Mouse (Mus musculus) embryonic facial prominence, embryonic 15.5 days (tissue): ENCODE measurements at regions not wholly inside any gene's neighbourhood (a gene's known extent, or its start where the extent isn't known, plus 50 kb on each side); places are given as distances from the start of the nearest gene placed in this dataset.

Source experiments
- ATAC-seq: fragments of 200-750 bp; cut with Nextera tagmentation; 2 replicates; pipeline ENCODE4 v1.8.0; 2017; ENCODE audit warnings: low read depth, moderate TSS enrichment; ENCODE audit not compliant: insufficient number of reproducible peaks, low FRiP score, low TSS enrichment
- H3K27ac ChIP-seq: fragments of 300-500 bp; sonication (generic); replicated peaks from 2 replicates; pipeline ENCODE4 v1.5.1; 2015; ENCODE audit warnings: mild to moderate bottlenecking, inconsistent platforms
- H3K27me3 ChIP-seq: fragments of 300-500 bp; sonication (generic); 2 replicates; pipeline ENCODE4 v1.6.1; 2015; ENCODE audit warnings: inconsistent platforms
- H3K36me3 ChIP-seq: fragments of 300-500 bp; sonication (generic); 2 replicates; pipeline ENCODE4 v1.6.1; 2015; ENCODE audit warnings: mild to moderate bottlenecking, inconsistent platforms
- H3K4me1 ChIP-seq: fragments of 300-500 bp; sonication (generic); 2 replicates; pipeline ENCODE4 v1.6.1; 2015; ENCODE audit warnings: inconsistent platforms
- H3K4me2 ChIP-seq: fragments of 300-500 bp; sonication (generic); replicated peaks from 2 replicates; pipeline ENCODE4 v1.6.1; 2015; ENCODE audit warnings: mild to moderate bottlenecking, inconsistent platforms
- H3K4me3 ChIP-seq: fragments of 300-500 bp; sonication (generic); replicated peaks from 2 replicates; pipeline ENCODE4 v1.5.1; 2015; ENCODE audit warnings: mild to moderate bottlenecking, inconsistent platforms
- H3K9ac ChIP-seq: fragments of 300-500 bp; sonication (generic); 2 replicates; pipeline ENCODE4 v1.6.1; 2015; ENCODE audit warnings: inconsistent platforms
- H3K9me3 ChIP-seq: fragments of 300-500 bp; sonication (generic); replicated peaks from 2 replicates; pipeline ENCODE4 v1.6.1; 2016; ENCODE audit warnings: inconsistent platforms
- WGBS: fragments of 180-500 bp; shearing (Covaris S2); methylation state at CpG from one replicate; pipeline ENCODE4 v1.1.7; 2015; 5-methylcytosine and 5-hydroxymethylcytosine counted together

DNA sequence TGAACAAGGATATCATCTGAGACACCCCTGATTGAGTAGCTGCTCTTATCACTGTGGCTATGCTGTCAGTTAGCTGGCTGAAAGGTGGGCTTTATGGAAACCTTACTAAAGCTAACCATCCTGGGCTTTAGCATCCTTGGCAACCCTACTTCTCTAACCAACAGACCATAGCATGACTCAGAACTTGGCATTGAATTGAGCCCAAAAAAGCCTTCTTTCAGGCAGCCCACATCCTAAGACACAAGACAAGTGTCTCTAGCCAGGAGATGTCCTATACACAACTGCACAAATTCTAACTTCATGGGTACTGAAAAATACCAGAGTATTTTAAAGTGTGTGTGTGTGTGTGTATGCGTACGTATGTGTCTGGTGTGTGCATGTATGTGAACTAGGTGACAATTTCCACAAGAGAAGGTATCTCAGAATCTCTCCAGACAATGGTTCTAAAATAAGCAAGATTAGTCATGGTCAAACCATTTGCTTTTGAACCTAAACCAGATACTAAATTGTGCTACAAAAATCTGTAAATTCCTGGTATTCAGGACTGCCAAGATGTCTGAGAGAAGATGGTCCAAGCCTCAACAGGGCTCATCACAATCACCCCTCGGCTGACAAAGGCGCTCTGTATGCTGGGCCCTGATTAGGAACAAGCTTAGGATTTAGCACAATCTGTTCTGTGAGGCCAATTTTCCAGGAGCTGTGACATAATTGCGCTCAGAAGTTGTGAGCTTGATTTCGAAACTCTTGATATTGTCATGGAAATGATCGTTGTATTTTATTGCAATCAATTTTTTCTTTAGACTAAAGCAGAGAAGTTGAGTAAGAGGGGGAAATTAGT, 126.2 kb downstream of the Cpeb2 start:
- Histone ChIP-seq H3K9ac (no peak overlapping the region), H3K9me3 (no peaks in the 10 kb centered on the region), H3K27ac (no peak overlapping the region), H3K4me3 (no peak overlapping the region), H3K4me1 (peaks cover 16% of the 10 kb centered on the region), H3K27me3 (no peaks in the 10 kb centered on the region), H3K36me3 (no peaks in the 10 kb centered on the region), H3K4me2 (no peak overlapping the region)
- ATAC-seq, result no peak
- WGBS, result 75% methylated on average over 7 of the region's 7 CpGs

DNA sequence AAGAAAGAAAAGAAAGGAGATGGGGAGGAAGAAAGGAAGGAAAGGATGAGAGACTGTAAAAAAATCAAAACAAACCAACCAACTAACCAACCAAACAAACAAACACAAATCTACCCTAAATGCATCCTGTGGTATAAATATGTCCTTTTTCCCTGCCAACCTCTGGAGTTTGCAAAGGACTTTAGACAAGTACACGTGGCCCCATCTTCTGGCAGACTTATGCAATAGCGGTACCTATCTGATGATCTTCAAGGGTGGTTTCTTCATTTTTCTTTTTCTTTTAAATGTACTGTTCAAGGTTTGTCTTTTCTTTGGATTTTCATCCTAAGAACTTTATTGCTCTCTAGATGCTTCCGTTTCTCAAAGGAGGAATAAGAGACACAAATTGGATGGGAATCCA, 127.3 kb downstream of the Cpeb2 start:
- Histone ChIP-seq H3K9ac (no peak overlapping the region), H3K4me1 (peaks cover 7% of the 10 kb centered on the region; the same call in 1 of the 2 replicates), H3K27me3 (no peaks in the 10 kb centered on the region), H3K27ac (no peak overlapping the region), H3K4me2 (no peak overlapping the region), H3K4me3 (no peak overlapping the region), H3K9me3 (no peaks in the 10 kb centered on the region), H3K36me3 (no peaks in the 10 kb centered on the region)
- ATAC-seq, result no peak
- 43% methylated on average over 3 of the region's 3 CpGs for WGBS

DNA sequence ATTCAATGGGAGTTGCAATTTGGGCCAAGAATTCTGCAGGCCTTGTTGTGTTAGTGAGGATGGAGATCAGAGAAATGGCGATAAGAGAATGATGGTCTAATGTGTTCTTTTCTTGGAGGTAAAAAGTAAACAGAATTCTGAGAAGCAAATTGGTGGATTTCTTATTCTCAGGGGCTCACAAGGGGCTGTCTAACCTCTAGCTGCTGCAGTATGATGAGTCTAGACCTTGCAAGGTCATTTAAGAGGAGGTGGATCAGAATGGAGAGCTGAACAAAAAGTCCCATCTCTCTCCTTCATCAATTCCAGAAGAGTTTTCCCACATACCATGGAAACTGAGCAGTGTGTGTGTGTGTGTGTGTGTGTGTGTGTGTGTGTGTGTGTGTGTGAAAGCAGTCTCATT, 128.1 kb downstream of the Cpeb2 start:
- Histone ChIP-seq H3K4me1 (no peaks in the 10 kb centered on the region), H3K36me3 (no peaks in the 10 kb centered on the region)
- WGBS, result 95% methylated on average over 1 of the region's 1 CpGs

DNA sequence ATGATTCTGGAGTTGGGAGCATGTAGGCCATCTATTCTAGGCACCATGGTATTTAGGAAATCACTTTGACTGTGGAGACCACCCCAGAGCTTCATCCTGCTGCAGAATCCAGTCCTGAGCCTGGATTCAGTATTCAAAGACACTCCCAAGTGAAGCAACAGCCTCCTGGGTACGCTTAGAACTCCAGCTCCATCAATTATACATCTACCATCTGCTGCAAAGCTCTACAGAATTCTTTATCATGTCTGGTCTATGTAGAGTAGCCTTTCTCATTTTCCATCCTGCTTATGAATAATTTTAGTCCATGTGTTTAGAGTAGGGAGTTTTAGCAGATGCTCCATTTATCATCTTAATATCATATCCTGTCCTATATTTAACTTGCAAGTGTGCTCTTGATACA, 139.4 kb downstream of the Cpeb2 start:
- no peak for ATAC-seq
- WGBS, result 74% methylated on average over 1 of the region's 1 CpGs

More for the DNA sequence above, 128.1 kb downstream of the Cpeb2 start:
- Histone ChIP-seq H3K27me3 (no peaks in the 10 kb centered on the region), H3K27ac (no peak overlapping the region), H3K9me3 (no peaks in the 10 kb centered on the region), H3K4me3 (no peak overlapping the region), H3K9ac (no peak overlapping the region), H3K4me2 (no peak overlapping the region)
- ATAC-seq, result no peak

DNA sequence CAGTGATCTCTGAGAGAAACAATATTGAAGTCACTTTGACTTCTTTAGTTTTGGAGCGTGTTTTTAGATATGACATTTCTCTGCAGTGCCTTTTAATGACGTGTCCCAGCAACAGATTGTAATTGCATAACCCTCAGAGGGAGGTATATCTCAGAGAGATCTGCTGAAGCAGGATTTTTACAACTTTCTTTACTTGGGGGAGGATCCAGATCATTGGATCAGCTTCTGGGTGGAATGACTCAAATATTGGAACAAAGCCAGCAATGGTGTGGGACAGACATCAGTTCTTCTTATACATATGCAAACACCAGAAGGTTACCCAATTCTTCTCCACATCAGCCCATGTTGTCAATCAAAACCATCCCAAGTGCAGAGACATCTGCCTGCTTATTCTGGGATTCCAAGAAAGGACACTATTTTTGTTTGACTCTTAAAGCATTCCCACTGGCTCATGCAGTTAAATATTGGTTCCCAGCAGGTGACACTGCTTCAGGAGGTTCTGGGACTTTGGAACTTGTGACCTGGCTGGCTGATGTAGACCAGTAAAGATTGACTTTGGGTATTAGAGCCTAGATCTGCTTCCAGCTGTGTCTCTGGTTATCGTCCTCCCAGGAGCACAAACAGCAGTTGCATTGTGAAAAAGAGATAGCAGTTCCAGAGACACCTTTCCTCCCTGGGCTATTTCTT, 130.5 kb upstream of the C1qtnf7 start:
- Histone ChIP-seq H3K9ac (no peak overlapping the region), H3K4me1 (no peaks in the 10 kb centered on the region), H3K27ac (no peak overlapping the region), H3K4me2 (no peak overlapping the region), H3K9me3 (no peaks in the 10 kb centered on the region), H3K4me3 (no peak overlapping the region), H3K36me3 (no peaks in the 10 kb centered on the region), H3K27me3 (no peaks in the 10 kb centered on the region)
- no peak for ATAC-seq
- 72% methylated on average over 3 of the region's 3 CpGs for WGBS

More for the DNA sequence above, 139.4 kb downstream of the Cpeb2 start:
- Histone ChIP-seq H3K9me3 (no peaks in the 10 kb centered on the region), H3K4me3 (no peak overlapping the region), H3K36me3 (no peaks in the 10 kb centered on the region), H3K9ac (no peak overlapping the region), H3K4me2 (no peak overlapping the region), H3K4me1 (no peaks in the 10 kb centered on the region), H3K27me3 (no peaks in the 10 kb centered on the region), H3K27ac (no peak overlapping the region)

- Histone ChIP-seq H3K27me3 (no peaks in the 10 kb centered on the region), H3K4me1 (no peaks in the 10 kb centered on the region), H3K4me2 (no peak overlapping the region), H3K36me3 (no peaks in the 10 kb centered on the region), H3K4me3 (no peak overlapping the region), H3K9ac (no peak overlapping the region), H3K27ac (no peak overlapping the region), H3K9me3 (no peaks in the 10 kb centered on the region)
- ATAC-seq, result no peak
- 9% methylated on average over 2 of the region's 2 CpGs for WGBS
These were observed 124.3 kb upstream of the C1qtnf7 start for GRCm38 (mm10) chr5:43390997-43391396.

DNA sequence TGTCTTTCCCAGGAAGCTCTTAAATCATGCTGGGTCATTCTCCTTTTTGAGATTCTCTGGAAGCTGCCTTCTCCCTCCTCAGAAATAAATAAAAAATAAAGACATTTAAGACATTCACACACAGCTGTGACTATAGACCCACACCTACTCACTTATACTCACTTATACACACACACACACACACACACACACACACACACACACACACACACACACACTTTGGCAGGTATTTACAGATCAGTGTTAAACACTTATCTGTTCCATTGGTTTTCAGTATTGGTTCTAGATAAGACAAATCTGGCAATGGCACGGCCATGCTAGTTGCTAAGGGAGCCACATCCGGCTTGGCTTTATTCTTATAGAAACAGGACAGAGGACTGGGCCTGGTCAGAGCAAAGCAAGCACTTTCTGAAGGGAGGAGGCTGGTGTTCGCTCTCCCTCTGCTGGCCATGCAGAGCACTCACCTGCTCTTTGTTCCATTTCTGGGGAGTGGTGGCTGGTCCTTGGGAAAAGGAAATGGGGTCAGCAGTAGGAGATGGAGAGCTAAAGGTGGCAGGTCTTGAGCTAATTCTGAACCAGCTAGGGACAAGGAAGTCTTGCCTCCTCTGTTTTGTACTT, 123.8 kb upstream of the C1qtnf7 start:
- Histone ChIP-seq H3K9ac (no peak overlapping the region), H3K9me3 (no peaks in the 10 kb centered on the region), H3K4me1 (no peaks in the 10 kb centered on the region), H3K4me3 (no peak overlapping the region), H3K4me2 (no peak overlapping the region), H3K36me3 (no peaks in the 10 kb centered on the region), H3K27me3 (no peaks in the 10 kb centered on the region), H3K27ac (no peak overlapping the region)
- ATAC-seq, result no peak
- 20% methylated on average over 3 of the region's 3 CpGs for WGBS

- H3K27ac ChIP-seq, result no peak overlapping the region
- H3K4me1 ChIP-seq, result no peaks in the 10 kb centered on the region
- ATAC-seq, result no peak
- no peak overlapping the region for H3K4me3 ChIP-seq
- H3K36me3 ChIP-seq, result no peaks in the 10 kb centered on the region
- H3K27me3 ChIP-seq, result no peaks in the 10 kb centered on the region
- no peaks in the 10 kb centered on the region for H3K9me3 ChIP-seq
- H3K9ac ChIP-seq, result no peak overlapping the region
- 68% methylated on average over 8 of the region's 8 CpGs for WGBS
- H3K4me2 ChIP-seq, result no peak overlapping the region
These were observed 122.3 kb upstream of the C1qtnf7 start for GRCm38 (mm10) chr5:43392908-43393545.

GRCm38 (mm10) chr5:43417259-43417658, 98.1 kb upstream of the C1qtnf7 start:
- 88% methylated on average over 2 of the region's 2 CpGs for WGBS
- Histone ChIP-seq H3K27ac (no peak overlapping the region), H3K4me1 (no peaks in the 10 kb centered on the region), H3K27me3 (no peaks in the 10 kb centered on the region), H3K9me3 (no peaks in the 10 kb centered on the region), H3K4me2 (no peak overlapping the region), H3K36me3 (no peaks in the 10 kb centered on the region), H3K4me3 (no peak overlapping the region), H3K9ac (no peak overlapping the region)
- ATAC-seq, result no peak

GRCm38 (mm10) chr5:43422815-43423687, 92.3 kb upstream of the C1qtnf7 start:
- Histone ChIP-seq H3K4me3 (no peak overlapping the region), H3K27ac (no peak overlapping the region), H3K4me2 (no peak overlapping the region), H3K9ac (no peak overlapping the region), H3K36me3 (no peaks in the 10 kb centered on the region), H3K4me1 (no peaks in the 10 kb centered on the region), H3K27me3 (no peaks in the 10 kb centered on the region), H3K9me3 (no peaks in the 10 kb centered on the region)
- WGBS, result 71% methylated on average over 9 of the region's 9 CpGs
- no peak for ATAC-seq
